Mouse (Mus musculus): ENCODE data around the gene Bmpr1b. TPM values are rescaled to one million over a fixed set of nuclear protein-coding genes. Genes with fewer than 3 reads are reported as not detected.
A peak's percentile ranks its signal among the peaks of the same experiment; 100 is the strongest.

The Bmpr1b gene
- polyA plus RNA-seq, 1 experiment from 2014 or later = 8.1 TPM

- Histone ChIP-seq H3K4me1 (no peaks in the 10 kb centered on the region), H3K9ac (no peak overlapping the region), H3K27me3 (no peaks in the 10 kb centered on the region), H3K27ac (no peak overlapping the region), H3K4me3 (replicated peaks) (no peak overlapping the region), H3K4me2 (no peak overlapping the region), H3K9me3 (replicated peaks) (no peaks in the 10 kb centered on the region), H3K36me3 (peaks cover 8% of the 10 kb centered on the region)
- ATAC-seq (replicated peaks; ENCODE audit: low FRiP score) = no peak
- WGBS = 59% methylated on average over 3 of the region's 3 CpGs
These were observed 374.9 kb downstream of the Bmpr1b start for GRCm38 (mm10) chr3:141794371-141794770.

GRCm38 (mm10) chr3:141793755-141794154 lies 375.5 kb downstream of the Bmpr1b start:
- Histone ChIP-seq H3K9ac (no peak overlapping the region), H3K4me1 (no peaks in the 10 kb centered on the region), H3K4me2 (no peak overlapping the region), H3K27me3 (no peaks in the 10 kb centered on the region), H3K4me3 (replicated peaks) (no peak overlapping the region), H3K36me3 (peaks cover 14% of the 10 kb centered on the region), H3K9me3 (replicated peaks) (no peaks in the 10 kb centered on the region), H3K27ac (no peak overlapping the region)
- WGBS = 75% methylated on average over 2 of the region's 2 CpGs
- no peak for ATAC-seq (replicated peaks; ENCODE audit: low FRiP score)

- no peak overlapping the region for H3K4me3 ChIP-seq (replicated peaks)
- WGBS = 94% methylated on average over 1 of the region's 1 CpGs
- H3K4me1 ChIP-seq = no peaks in the 10 kb centered on the region
- no peak overlapping the region for H3K9ac ChIP-seq
- H3K9me3 ChIP-seq (replicated peaks) = no peaks in the 10 kb centered on the region
- no peak overlapping the region for H3K4me2 ChIP-seq
- H3K27ac ChIP-seq = no peak overlapping the region
- H3K36me3 ChIP-seq = peaks cover 15% of the 10 kb centered on the region
- peak; percentile 49; the same call in 1 of the 2 replicates for ATAC-seq (replicated peaks; ENCODE audit: low FRiP score)
- H3K27me3 ChIP-seq = no peaks in the 10 kb centered on the region
These were observed 377.1 kb downstream of the Bmpr1b start for GRCm38 (mm10) chr3:141792106-141792505.

- Histone ChIP-seq H3K36me3 (peaks cover 12% of the 10 kb centered on the region), H3K9ac (no peak overlapping the region), H3K4me2 (no peak overlapping the region), H3K27ac (no peak overlapping the region), H3K4me1 (no peaks in the 10 kb centered on the region), H3K4me3 (replicated peaks) (no peak overlapping the region), H3K27me3 (no peaks in the 10 kb centered on the region), H3K9me3 (replicated peaks) (no peaks in the 10 kb centered on the region)
- 74% methylated on average over 8 of the region's 8 CpGs for WGBS
- no peak for ATAC-seq (replicated peaks; ENCODE audit: low FRiP score)
These were observed 378.0 kb downstream of the Bmpr1b start for GRCm38 (mm10) chr3:141791026-141791780.

Other genes starting within 250 kb of the Bmpr1b start
- 45.8 and 46.6 TPM in 2 replicates for gene Pdlim5, start 226.3 kb upstream of the Bmpr1b start, polyA plus RNA-seq (2015; fragmentation: Nextera tagmentation; extraction: Ambion mirVana)